Mouse (Mus musculus) kidney, adult 8-10 months (tissue): ENCODE results near the gene Slc6a17.
A peak's percentile ranks its signal among the peaks of the same experiment; 100 is the strongest.

Source experiments
- DNase-seq, 2 experiments: peaks; one replicate each; pipeline ENCODE4 v3.0.0; 2022

The Slc6a17 gene

DNA sequence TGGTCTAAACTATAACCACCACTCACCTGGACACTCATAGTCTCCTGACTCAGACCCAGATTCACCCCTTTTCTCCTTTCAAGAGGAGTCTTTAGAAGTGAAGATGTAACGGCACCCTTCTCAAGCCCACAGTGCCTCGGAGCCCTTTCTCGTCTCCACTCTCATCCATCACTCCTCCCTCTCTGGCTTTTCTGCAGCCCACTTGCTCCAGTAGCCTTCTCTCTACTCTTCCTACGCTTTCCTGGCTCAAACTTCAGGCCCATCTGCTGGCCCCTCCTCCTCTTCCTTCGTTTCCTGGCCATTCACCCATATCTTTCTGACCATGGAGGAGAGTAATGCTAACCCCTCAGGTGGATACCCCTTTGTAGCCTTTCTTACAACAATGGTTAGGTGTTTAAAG is 3.1 kb upstream of the Slc6a17 start:
- DNase-seq = no peak

- DNase-seq = peak; percentile 17 to 27
Observed at GRCm38 (mm10) chr3:107516776-107517630, 815 bp downstream of the Slc6a17 start.

GRCm38 (mm10) chr3:107515989-107516388 is 1.8 kb downstream of the Slc6a17 start:
- DNase-seq = no peak

GRCm38 (mm10) chr3:107511416-107511815 is 6.4 kb downstream of the Slc6a17 start:
- no peak for DNase-seq

- DNase-seq = no peak
Observed at GRCm38 (mm10) chr3:107508696-107509095, 9.1 kb downstream of the Slc6a17 start.

GRCm38 (mm10) chr3:107507966-107508365 is 9.9 kb downstream of the Slc6a17 start:
- DNase-seq = no peak

DNA sequence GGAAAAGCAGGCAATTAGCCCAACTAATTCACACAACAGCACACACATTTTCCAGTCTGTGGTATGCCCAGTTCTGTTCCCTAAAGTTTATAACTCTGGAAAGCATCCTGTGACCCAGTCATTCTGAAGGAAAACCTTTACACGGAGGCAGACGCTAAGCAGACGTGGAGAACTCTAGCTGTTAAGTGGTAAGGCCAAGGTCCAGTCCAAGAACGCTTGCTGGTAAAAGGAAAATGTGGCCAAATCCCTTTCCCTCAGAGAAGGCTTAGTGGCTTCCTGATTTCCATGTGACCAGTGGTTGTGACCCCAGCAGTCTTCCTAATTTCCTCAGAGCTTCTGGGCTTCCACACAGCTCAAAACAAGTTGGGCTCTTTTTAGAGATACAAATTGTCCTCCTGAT is 11.3 kb downstream of the Slc6a17 start:
- DNase-seq = peak; percentile 54 to 66

GRCm38 (mm10) chr3:107505464-107506367 is 12.1 kb downstream of the Slc6a17 start:
- peak; percentile 62 to 71 for DNase-seq

GRCm38 (mm10) chr3:107504542-107504941 is 13.3 kb downstream of the Slc6a17 start:
- DNase-seq = no peak

DNA sequence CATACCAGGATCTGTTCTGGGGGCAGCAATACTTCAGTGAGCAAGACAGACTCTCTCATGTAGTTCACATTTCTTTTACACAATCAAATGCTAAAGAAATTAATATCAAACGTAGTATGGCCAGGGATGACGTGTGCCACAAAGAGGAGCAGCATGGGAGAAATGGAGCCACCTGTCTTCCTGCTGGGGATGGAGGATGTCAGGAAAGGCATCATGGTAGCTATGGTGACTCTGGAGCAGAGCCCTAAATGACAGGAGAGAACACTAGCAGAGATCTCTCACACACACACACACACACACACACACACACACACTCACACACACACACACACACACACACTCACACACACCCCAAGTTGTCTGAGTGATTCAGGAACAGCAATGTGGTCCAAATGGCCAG is 14.1 kb downstream of the Slc6a17 start:
- no peak for DNase-seq

DNA sequence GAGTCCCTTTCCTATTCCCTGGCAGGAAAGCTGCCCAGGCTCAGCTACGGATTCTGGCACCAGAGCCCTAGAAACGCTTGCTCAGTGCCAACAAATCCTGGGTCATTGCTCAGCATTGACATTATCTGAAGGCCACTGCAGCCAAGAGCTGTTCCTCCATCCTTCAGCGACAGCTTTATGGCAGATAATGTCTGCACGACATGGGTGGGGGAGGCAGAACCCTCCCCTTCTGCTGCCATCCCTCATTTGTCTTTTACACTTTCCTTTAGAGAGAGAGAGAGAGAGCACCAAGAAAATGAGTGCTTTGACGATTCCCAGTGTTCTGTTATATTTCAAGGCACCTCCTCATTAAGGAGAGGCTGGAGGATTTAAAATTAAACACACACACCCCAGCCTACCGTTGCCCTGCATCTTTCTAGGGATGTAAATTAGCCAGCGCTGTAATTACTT is 16.1 kb downstream of the Slc6a17 start:
- DNase-seq = no peak

- DNase-seq = no peak
Observed at GRCm38 (mm10) chr3:107500301-107500700, 17.5 kb downstream of the Slc6a17 start.

DNA sequence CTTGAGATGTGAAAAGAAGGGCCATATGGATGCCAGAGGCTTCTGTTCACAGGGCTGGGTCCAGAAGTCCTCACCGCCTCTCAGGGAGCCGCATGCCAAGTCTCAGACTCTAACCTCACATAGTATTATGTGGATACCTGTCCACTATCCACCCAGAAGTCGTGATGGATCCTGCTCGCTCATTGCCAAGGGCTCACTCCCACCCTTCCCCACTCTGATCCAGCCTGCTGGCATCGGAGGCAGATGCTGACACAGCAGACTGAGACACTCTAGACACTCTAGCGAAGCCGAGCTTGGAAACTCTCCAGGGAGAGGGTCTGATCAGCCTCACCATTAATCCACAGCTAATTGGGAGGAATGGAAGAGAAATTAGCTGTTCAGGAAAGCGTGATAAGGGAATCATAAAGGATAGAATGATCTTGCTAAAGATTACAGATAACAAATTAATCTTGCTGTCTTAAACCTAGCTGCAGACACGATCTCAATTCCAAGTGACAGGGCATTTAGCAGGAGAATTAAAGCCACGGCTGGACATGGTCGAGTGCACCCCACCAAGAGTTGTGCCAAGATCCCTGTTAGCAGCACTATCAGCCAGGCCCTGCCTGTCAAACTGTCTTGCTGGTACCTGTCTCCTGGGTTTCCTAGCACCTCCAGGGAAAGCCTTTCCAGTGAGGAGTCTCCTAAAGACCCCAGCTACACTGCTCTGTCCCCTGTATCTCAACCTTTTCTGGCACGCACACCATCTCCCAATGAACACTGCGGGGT is 21.6 kb downstream of the Slc6a17 start:
- no peak for DNase-seq

GRCm38 (mm10) chr3:107495524-107495923 is 22.3 kb downstream of the Slc6a17 start:
- no peak for DNase-seq

GRCm38 (mm10) chr3:107491459-107491858 is 26.4 kb downstream of the Slc6a17 start:
- peak in 1 of 2 experiments; percentile 17 for DNase-seq

DNA sequence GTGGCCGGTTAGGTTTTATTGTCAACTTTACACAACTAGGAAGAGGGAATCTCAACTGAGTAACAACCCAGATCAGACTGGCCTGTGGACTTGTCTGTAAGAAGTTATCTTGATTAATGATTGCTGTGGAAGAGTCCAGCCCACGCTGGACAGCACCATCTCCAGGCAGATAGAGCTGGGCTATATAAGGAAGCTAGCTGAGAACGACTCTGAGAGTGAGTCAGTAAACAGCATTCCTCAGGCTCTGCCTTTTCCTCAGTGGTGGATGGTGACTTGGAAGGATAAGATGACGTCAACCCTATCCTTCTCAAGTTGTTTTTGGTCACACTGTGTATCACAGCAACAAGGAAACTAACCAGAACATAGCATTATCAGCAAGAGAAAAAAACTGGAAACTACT is 29.2 kb downstream of the Slc6a17 start:
- no peak for DNase-seq

DNA sequence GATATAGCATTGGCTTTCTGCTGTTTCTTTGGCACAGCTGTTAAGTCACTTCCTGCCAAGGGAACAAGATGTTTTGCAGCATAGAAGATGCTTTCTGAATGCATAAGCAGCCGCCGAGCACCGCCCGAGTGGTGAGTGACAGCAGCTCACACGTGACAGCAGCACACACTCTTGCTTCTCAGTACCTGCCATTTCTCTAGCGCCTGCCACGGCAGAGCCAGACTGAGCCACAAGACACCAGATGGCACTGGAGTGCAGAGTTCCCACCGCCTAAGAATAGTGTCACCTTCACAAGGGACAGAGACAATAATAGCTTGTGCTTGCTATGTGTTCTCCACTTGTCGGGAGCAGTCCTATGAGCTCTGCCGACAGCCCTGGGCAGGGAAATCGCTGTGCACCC is 34.5 kb downstream of the Slc6a17 start:
- no peak for DNase-seq

DNA sequence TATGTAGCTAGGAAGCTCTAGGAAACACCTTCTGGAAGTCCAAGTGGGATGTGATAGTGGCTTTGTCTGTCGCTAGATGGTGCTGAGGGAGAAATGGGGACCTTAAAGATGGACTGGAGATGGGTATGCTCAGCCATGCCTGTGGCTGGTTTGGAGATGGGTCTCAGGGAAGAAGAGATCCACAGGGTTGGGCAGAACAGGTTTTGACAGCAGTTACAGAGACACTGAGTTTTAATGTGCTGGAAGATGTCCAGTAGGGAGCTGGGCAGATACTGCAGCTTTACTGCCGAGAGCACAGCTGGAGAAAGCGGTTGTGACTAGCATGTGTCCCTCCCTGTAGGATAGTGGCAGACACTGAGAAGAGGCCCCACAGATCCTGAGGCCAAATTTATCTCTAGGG is 37.2 kb downstream of the Slc6a17 start:
- no peak for DNase-seq

DNA sequence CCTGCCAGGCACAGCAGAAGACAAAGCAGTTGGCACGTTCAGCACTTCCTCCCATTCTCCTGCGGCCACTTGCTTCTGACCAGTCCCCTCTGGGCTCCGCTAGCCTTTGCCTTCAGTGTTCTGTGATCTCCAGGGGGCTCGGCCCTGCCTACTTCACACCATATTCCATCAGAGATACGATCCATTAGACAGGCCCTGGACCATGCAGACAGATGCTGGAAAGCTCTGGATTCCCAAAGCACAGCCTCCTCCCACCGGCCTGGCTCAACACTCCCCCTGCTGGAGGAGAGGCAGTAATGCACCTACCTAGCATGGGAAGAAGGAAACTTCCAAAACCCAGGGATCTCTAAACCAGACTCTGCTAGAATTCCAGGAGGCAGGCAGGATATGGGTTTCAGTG is 45.6 kb downstream of the Slc6a17 start:
- no peak for DNase-seq

DNA sequence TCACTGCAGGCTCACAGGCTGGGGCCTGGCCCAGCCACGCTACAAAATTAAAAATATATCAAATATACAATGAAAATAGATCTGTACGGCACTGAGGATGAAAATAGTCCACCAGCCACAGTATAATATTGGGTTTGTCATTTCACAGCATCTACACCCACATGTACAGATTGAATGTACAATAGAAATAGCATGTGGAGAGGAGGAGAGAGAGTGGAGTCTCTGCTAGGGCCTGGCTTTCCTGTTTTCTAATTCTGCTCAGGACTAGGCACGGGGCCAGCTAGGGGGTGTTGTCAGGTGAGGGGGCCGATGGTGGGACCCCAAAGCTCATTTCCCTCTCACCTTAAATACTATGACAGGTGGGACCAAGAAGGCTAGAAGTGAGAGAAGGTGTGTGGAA is 48.8 kb downstream of the Slc6a17 start:
- DNase-seq = no peak

DNA sequence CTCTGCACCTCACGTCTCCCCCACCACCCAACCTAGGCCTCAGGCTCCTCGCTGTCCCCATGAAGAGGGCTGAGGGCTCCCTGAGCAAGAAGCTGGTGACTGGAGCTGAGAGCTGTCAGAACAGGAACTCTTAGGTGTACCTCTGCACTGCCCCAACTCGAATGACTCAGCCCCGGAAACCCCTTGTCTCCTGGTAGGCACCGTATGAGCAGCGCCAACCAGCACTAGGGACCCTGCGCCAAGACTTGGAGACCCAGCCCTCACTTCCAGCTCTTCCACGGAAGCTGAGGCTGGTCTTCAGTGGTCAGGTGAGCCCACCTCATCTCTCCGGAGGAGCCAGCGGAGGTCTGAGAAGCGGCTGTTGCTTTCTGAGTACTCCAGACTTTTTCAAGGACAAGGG is 49.7 kb downstream of the Slc6a17 start:
- no peak for DNase-seq

GRCm38 (mm10) chr3:107466577-107466976 is 51.2 kb downstream of the Slc6a17 start:
- peak in 1 of 2 experiments; percentile 73 for DNase-seq

DNA sequence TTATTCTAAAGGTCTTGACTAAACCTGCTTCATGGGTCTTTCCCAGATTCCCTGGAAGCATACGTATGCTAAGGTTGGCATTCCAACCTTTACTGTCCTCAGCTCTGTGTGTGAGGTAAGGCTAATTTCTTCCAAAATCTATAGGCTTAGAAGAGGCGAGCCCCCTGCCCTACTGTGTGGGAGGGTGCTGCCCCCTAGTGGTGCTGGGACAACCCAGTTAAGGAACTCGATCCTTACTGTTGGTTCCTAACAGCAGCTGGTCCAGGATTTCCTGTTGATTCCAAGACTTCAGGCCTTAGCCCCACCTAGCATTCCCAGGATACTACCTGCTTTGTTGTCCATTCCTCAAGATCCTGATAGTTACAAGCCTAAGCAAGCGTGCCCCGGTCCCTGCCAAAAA is 55.7 kb downstream of the Slc6a17 start:
- peak in 1 of 2 experiments; percentile 56 for DNase-seq
